Mouse (Mus musculus) right cerebral cortex, postnatal 10 days (tissue): ENCODE data around the gene Ankmy2.

Experiments used
- DNase-seq, 2 experiments: peaks; one replicate each; pipeline ENCODE4 v3.0.0; 2021; ENCODE audit warnings: low spot score in 2 of 2

The Ankmy2 gene

GRCm38 (mm10) chr12:36156637-36157303 is at the start of gene Ankmy2:
Ankmy2 (plus strand) TSS chr12:36157114.
- DNase-seq: peak; percentile 95

GRCm38 (mm10) chr12:36108442-36108841 is 48.5 kb upstream of the Ankmy2 start:
- no peak for DNase-seq

GRCm38 (mm10) chr12:36110457-36110856 is 46.5 kb upstream of the Ankmy2 start:
- peak; percentile 31 to 45 for DNase-seq

GRCm38 (mm10) chr12:36111110-36111509 is 45.8 kb upstream of the Ankmy2 start:
- DNase-seq: peak in 1 of 2 experiments; percentile 42

GRCm38 (mm10) chr12:36112081-36112480 is 44.8 kb upstream of the Ankmy2 start:
- DNase-seq: no peak

GRCm38 (mm10) chr12:36117161-36117560 is 39.8 kb upstream of the Ankmy2 start:
- DNase-seq: no peak

GRCm38 (mm10) chr12:36119244-36119643 is 37.7 kb upstream of the Ankmy2 start:
- DNase-seq: no peak

GRCm38 (mm10) chr12:36126049-36126448 is 30.9 kb upstream of the Ankmy2 start:
- no peak for DNase-seq

GRCm38 (mm10) chr12:36129826-36130225 is 27.1 kb upstream of the Ankmy2 start:
- no peak for DNase-seq

- no peak for DNase-seq
These were observed 24.7 kb upstream of the Ankmy2 start for GRCm38 (mm10) chr12:36132254-36132653.

GRCm38 (mm10) chr12:36132668-36133067 is 24.2 kb upstream of the Ankmy2 start:
- DNase-seq: no peak

GRCm38 (mm10) chr12:36133547-36133946 is 23.4 kb upstream of the Ankmy2 start:
- no peak for DNase-seq

- DNase-seq: no peak
These were observed 22.8 kb upstream of the Ankmy2 start for GRCm38 (mm10) chr12:36134111-36134510.

GRCm38 (mm10) chr12:36135409-36135808 is 21.5 kb upstream of the Ankmy2 start:
- DNase-seq: no peak

GRCm38 (mm10) chr12:36136285-36136684 is 20.6 kb upstream of the Ankmy2 start:
- no peak for DNase-seq

- DNase-seq: no peak
These were observed 19.7 kb upstream of the Ankmy2 start for GRCm38 (mm10) chr12:36137192-36137591.

GRCm38 (mm10) chr12:36140401-36140800 is 16.5 kb upstream of the Ankmy2 start:
- DNase-seq: peak; percentile 57 to 59

- no peak for DNase-seq
These were observed 10.5 kb upstream of the Ankmy2 start for GRCm38 (mm10) chr12:36146230-36147011.

- DNase-seq: no peak
These were observed 6.6 kb upstream of the Ankmy2 start for GRCm38 (mm10) chr12:36150265-36150664.

GRCm38 (mm10) chr12:36150737-36151136 is 6.2 kb upstream of the Ankmy2 start:
- DNase-seq: no peak

GRCm38 (mm10) chr12:36155141-36155641 is 1.7 kb upstream of the Ankmy2 start:
- DNase-seq: peak; percentile 63 to 73

- DNase-seq: no peak
These were observed 745 bp upstream of the Ankmy2 start for GRCm38 (mm10) chr12:36156101-36156636.

GRCm38 (mm10) chr12:36157304-36157637 is 357 bp downstream of the Ankmy2 start:
- no peak for DNase-seq
